Mouse (Mus musculus) adrenal gland, adult 10 weeks (tissue): Measurements from ENCODE around the gene Olfr1128. TPM values are rescaled to one million over a fixed set of nuclear protein-coding genes. Genes with fewer than 3 reads are reported as not detected.

Source experiments
- polyA plus RNA-seq: library from polyadenylated mRNA; stranded (reverse); fragments of 350-450 nt; fragmentation: Illumina TruSeq; extraction: RNeasy Lipid Tissue Mini Kit (QIAGEN cat#74804); gene quantifications from one replicate; pipeline ENCODE4 v1.2.3, GENCODE M21; 2014; ENCODE audit warnings: low read depth, low replicate concordance

Olfr1128 gene
- polyA plus RNA-seq: not detected

GRCm38 (mm10) chr2:87545442-87545841, at the start of gene Olfr1128:
TSS of gene Olfr1128 (minus strand) at chr2:87545542.

GRCm38 (mm10) chr2:87573602-87574001, 28.3 kb upstream of the Olfr1128 start, which contains the start of gene Olfr1129:
TSS of gene Olfr1129 (plus strand) at chr2:87573902.

GRCm38 (mm10) chr2:87531496-87531895, 13.8 kb downstream of the Olfr1128 start, which contains the start of gene Olfr153:
TSS of gene Olfr153 (plus strand) at chr2:87531796.

GRCm38 (mm10) chr2:87506265-87506664, 39.1 kb downstream of the Olfr1128 start, which contains the start of gene Pramel6:
TSS of gene Pramel6 (plus strand) at chr2:87506565.

GRCm38 (mm10) chr2:87496993-87497392, 48.3 kb downstream of the Olfr1128 start, which contains the start of gene Pramel7:
TSS of gene Pramel7 (minus strand) at chr2:87497093.

Other genes with a start within 250 kb of the Olfr1128 start
- not detected for gene Olfr1118, start 238.0 kb downstream of the Olfr1128 start, polyA plus RNA-seq
- not detected for gene Olfr1120, start 190.7 kb downstream of the Olfr1128 start, polyA plus RNA-seq
- gene Olfr1121, start 175.6 kb downstream of the Olfr1128 start, polyA plus RNA-seq: not detected
- not detected for gene Olfr1122, start 159.7 kb downstream of the Olfr1128 start, polyA plus RNA-seq
- gene Olfr1123, start 128.9 kb downstream of the Olfr1128 start, polyA plus RNA-seq: not detected
- gene Olfr1124, start 115.3 kb downstream of the Olfr1128 start, polyA plus RNA-seq: not detected
- gene Olfr1126, start 91.6 kb downstream of the Olfr1128 start, polyA plus RNA-seq: not detected
- gene Pramel7, start 48.4 kb downstream of the Olfr1128 start, polyA plus RNA-seq: not detected
- not detected for gene Pramel6, start 39.0 kb downstream of the Olfr1128 start, polyA plus RNA-seq
- not detected for gene Olfr153, start 13.7 kb downstream of the Olfr1128 start, polyA plus RNA-seq
- gene Olfr1129, start 28.4 kb upstream of the Olfr1128 start, polyA plus RNA-seq: not detected
- gene Olfr1130, start 60.7 kb upstream of the Olfr1128 start, polyA plus RNA-seq: not detected
- gene Olfr1131, start 81.6 kb upstream of the Olfr1128 start, polyA plus RNA-seq: not detected
- not detected for gene Olfr1132, start 92.0 kb upstream of the Olfr1128 start, polyA plus RNA-seq
- gene Olfr1133, start 101.8 kb upstream of the Olfr1128 start, polyA plus RNA-seq: not detected
- gene Olfr1134, start 112.9 kb upstream of the Olfr1128 start, polyA plus RNA-seq: not detected
- gene Olfr1135, start 128.1 kb upstream of the Olfr1128 start, polyA plus RNA-seq: not detected
- gene Olfr1136, start 148.4 kb upstream of the Olfr1128 start, polyA plus RNA-seq: not detected
- not detected for gene Olfr1137, start 167.6 kb upstream of the Olfr1128 start, polyA plus RNA-seq
- not detected for gene Olfr1138, start 194.4 kb upstream of the Olfr1128 start, polyA plus RNA-seq
- gene Olfr1140, start 198.2 kb upstream of the Olfr1128 start, polyA plus RNA-seq: not detected
- not detected for gene Olfr1141, start 208.4 kb upstream of the Olfr1128 start, polyA plus RNA-seq
- gene Olfr152, start 233.9 kb upstream of the Olfr1128 start, polyA plus RNA-seq: not detected